Mouse (Mus musculus) adrenal gland, postnatal 0 days (tissue): ENCODE results near the gene Rad51b. TPM values are rescaled to one million over a fixed set of nuclear protein-coding genes. Genes with fewer than 3 reads are reported as not detected.

ENCODE experiments used
- polyA plus RNA-seq: library from polyadenylated mRNA; unstranded; fragments of >200 nt; fragmentation: Nextera tagmentation; extraction: Ambion mirVana; gene quantifications from 2 replicates; pipeline ENCODE4 v1.2.1, GENCODE M21; 2015

Rad51b gene
- polyA plus RNA-seq: 3.9 and 4.3 TPM in 2 replicates

DNA sequence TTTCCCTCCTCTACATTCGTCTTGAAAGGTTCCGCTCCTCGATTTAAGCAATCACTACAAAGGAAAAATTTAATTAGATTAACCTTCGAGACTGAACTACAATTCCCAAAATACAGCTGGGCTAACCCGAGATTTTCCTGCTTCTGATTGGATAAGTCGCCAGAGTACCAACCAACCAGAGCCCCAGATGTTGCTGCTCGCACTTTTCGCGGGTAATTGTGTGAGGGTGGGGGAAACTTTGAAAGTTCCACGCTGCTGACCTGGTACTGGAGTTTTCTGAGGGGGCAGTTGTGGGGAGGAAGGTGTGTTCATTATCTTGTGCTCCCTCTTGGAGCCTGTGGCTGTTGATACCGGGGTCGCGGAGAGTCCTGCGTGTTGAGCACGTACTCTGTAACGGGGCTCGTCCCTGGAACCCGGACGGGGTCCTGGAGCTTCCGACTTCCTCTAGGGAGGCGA is at the start of gene Rad51b:
Rad51b (plus strand) TSS at position 162 of the 456 bp plus-strand sequence.

DNA sequence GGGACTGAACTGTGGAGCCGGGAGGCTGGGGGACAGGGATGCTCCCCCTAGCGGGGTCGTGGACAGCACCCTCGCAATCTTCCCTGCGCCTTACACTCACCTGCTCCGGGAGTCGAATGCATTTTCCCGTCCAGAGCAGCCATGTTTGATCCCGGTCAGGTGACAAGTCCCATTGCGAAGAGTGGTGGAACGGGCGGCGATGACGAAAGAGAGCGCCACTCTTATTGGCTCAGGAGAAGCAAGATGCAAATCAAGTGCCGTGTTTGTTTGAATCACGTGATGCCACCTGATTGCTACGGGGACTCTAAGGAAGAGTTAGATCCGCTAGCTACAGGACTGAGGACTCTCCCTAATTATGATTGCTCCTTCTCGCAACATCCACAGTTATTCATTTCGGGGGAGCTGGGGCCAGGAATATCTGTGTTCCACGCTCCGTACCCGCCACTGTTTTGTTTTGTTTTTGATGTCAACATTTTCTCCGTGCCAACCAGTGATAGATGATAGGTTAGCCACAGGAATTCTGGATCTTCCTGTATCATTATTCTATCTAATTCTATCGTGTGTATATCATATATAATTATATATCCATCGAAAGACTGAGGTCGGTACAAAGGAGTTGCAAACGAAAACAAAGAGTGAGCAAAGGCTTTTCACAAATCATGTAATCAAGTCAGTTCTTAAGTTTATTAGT is 811 bp upstream of the Rad51b start, which contains the start of gene Zfyve26:
Zfyve26 (minus strand) TSS at position 179 of the 691 bp plus-strand sequence.

Other genes starting within 250 kb of the Rad51b start
- 16.9 and 17.6 TPM in 2 replicates for gene Pigh, start 207.6 kb upstream of the Rad51b start, polyA plus RNA-seq
- gene Arg2, start 166.5 kb upstream of the Rad51b start, polyA plus RNA-seq: 0.65 and 1.4 TPM in 2 replicates
- 114 and 152 TPM in 2 replicates for gene Vti1b, start 124.6 kb upstream of the Rad51b start, polyA plus RNA-seq
- 16.7 and 19.3 TPM in 2 replicates for gene Rdh11, start 105.0 kb upstream of the Rad51b start, polyA plus RNA-seq
- gene Rdh12, start 88.4 kb upstream of the Rad51b start, polyA plus RNA-seq: 0.95 and 1.6 TPM in 2 replicates
- 6.0 and 6.8 TPM in 2 replicates for gene Zfyve26, start 978 bp upstream of the Rad51b start, polyA plus RNA-seq